20 mouse cellular contexts compared by ENCODE assay signal in the genomic region with DNA sequence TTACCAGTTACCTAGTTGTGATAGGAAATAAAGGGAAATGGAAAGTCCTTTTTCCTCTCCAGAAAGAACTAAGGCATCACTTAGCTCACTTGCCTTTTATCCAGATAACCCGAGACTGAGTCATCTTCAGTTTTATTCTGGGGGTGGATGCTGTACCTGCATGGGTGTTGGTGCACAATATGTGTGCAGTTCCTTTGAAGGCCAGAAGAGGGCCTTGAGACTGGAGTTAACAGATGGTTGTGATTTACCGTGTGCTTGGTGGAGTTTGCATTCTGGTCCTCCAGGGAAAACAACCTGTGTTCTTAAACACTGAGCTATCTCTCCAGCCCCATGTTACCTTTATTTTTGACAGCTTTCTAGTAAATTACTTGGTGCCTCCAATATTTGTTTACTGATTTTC.
DNase-seq lines count a peak whose midpoint lies in the region; ATAC-seq and TF ChIP-seq lines count a peak whose summit lies in the region.
"Had no signal": no experiment of that assay in that cellular context is flagged by ENCODE, and none has a peak within 500 bp of the region (broad histone marks: within the 10 kb centered on the region; RNA-seq: fewer than 3 reads in every experiment).

No protein-coding gene starts in this region.

- no peak overlapping the region for H3K9ac ChIP-seq in ES-E14 (ENCODE audit: insufficient read depth, low read depth, low read length, poor library complexity, severe bottlenecking)
- H3K9ac ChIP-seq: hindbrain, embryonic 14.5 days; liver, embryonic 12.5 days; lung, embryonic 15.5 days; neural tube, embryonic 13.5 days had no signal

- no peak for TF ChIP-seq POLR2A in brain, embryonic 14.5 days (IDR thresholded peaks at IDR 0.05; ENCODE audit: borderline replicate concordance, extremely low read depth, insufficient read depth, insufficient read length, poor library complexity, severe bottlenecking)

- peak; percentile 5 for DNase-seq in CD4-positive, CD25-positive, alpha-beta regulatory T cell, adult 2 months (ENCODE audit: low read depth, low spot score)
- DNase-seq in layer of hippocampus, adult 2 months (ENCODE audit: low spot score in 2 of 2) = no peak
- no peak for DNase-seq in layer of hippocampus, adult 9-10 months (ENCODE audit: low spot score)
- DNase-seq in ES-E14 (ENCODE audit: low read depth, low spot score) = peak; percentile 25
- DNase-seq in brain, embryonic 14.5 days (ENCODE audit: low read depth) = no peak
- no peak for DNase-seq in adrenal gland, postnatal 14 days
- DNase-seq in gastrocnemius, adult 2 months = no peak
- DNase-seq: cerebellum, adult 9-11 months; kidney, adult 18-20 months; kidney, postnatal 25 days; layer of hippocampus, adult 9-11 months; midbrain, embryonic 14.5 days; right cerebral cortex, adult 18-20 months; thymus, adult 18-20 months had no signal

- H3K4me1 ChIP-seq in ES-E14 (ENCODE audit: control insufficient read depth in 2 of 2, insufficient read depth in 2 of 2, low read length in 2 of 2, poor library complexity in 1 of 2) = no peaks in the 10 kb centered on the region
- H3K4me1 ChIP-seq: liver, embryonic 12.5 days; lung, embryonic 15.5 days; neural tube, embryonic 13.5 days had no signal

- intact Hi-C loops in gastrocnemius, adult 2 months (cut with DNase I) = no loop called here

- H3K9me3 ChIP-seq in ES-E14 (ENCODE audit: control insufficient read depth, insufficient read depth, low read depth, low read length) = no peaks in the 10 kb centered on the region
- H3K9me3 ChIP-seq: liver, embryonic 12.5 days; lung, embryonic 15.5 days; neural tube, embryonic 13.5 days had no signal

- no peak overlapping the region for H3K27ac ChIP-seq in layer of hippocampus, adult 2 months
- no peak overlapping the region for H3K27ac ChIP-seq in ES-E14 (ENCODE audit: insufficient read depth, low read depth, low read length, poor library complexity, severe bottlenecking)
- H3K27ac ChIP-seq in gastrocnemius, adult 2 months = no peak overlapping the region
- H3K27ac ChIP-seq: hindbrain, embryonic 14.5 days; liver, embryonic 12.5 days; lung, embryonic 15.5 days; neural tube, embryonic 13.5 days had no signal

- in situ Hi-C loops in ES-E14 (cut with MboI; ENCODE audit: low sequenced_read_pairs in 2 of 2, unreplicated experiment in 2 of 2) = no loop called here

- ATAC-seq in CD4-positive, CD25-positive, alpha-beta regulatory T cell, adult 4 months = no peak
- ATAC-seq: forebrain, embryonic 14.5 days; liver, embryonic 12.5 days had no signal

- peak; percentile 53 for TF ChIP-seq CTCF in layer of hippocampus, adult 2 months (conservative IDR thresholded peaks at IDR 0.05)
- peak; percentile 20; the same call in 1 of the 2 replicates for TF ChIP-seq CTCF in brain, embryonic 14.5 days (IDR thresholded peaks at IDR 0.05; ENCODE audit: borderline replicate concordance, extremely low read depth, insufficient read depth, insufficient read length)
- no peak for TF ChIP-seq CTCF in gastrocnemius, adult 2 months (IDR thresholded peaks at IDR 0.05)

- no peaks in the 10 kb centered on the region for H3K36me3 ChIP-seq in ES-E14 (ENCODE audit: control insufficient read depth, insufficient read depth, low read length, poor library complexity, severe bottlenecking)
- H3K36me3 ChIP-seq: liver, embryonic 12.5 days; lung, embryonic 15.5 days; neural tube, embryonic 13.5 days had no signal

- H3K4me3 ChIP-seq in layer of hippocampus, adult 2 months = no peak overlapping the region
- no peak overlapping the region for H3K4me3 ChIP-seq in ES-E14 (ENCODE audit: insufficient read depth in 1 of 2, low read depth in 1 of 2, low read length in 2 of 2, poor library complexity in 1 of 2, severe bottlenecking in 1 of 2)
- no peak overlapping the region for H3K4me3 ChIP-seq in gastrocnemius, adult 2 months
- H3K4me3 ChIP-seq: liver, embryonic 12.5 days; lung, embryonic 15.5 days; neural tube, embryonic 13.5 days had no signal

TF ChIP-seq in ES-E14, 5 proteins besides CTCF, POLR2A, EP300 and RAD21:
- TF ChIP-seq CHD2 (IDR thresholded peaks at IDR 0.05; ENCODE audit: low read depth, low read length) (no peak), MAFK (IDR thresholded peaks at IDR 0.05; ENCODE audit: insufficient read depth, low read depth, low read length) (no peak), HCFC1 (IDR thresholded peaks at IDR 0.05; ENCODE audit: borderline replicate concordance, insufficient read depth, low read length) (no peak), ZNF384 (IDR thresholded peaks at IDR 0.05; ENCODE audit: low read depth, low read length) (no peak), ZC3H11A (IDR thresholded peaks at IDR 0.05; ENCODE audit: borderline replicate concordance, low read depth, low read length) (no peak)

Comparison
In these comparisons a context has a peak if more than half of its experiments do, and no peak if none do; other contexts are left out.
1. DNase-seq: peak in CD4-positive, CD25-positive, alpha-beta regulatory T cell, adult 2 months (single experiment) and ES-E14 (single experiment); none in layer of hippocampus, adult 2 months (0 of 2), layer of hippocampus, adult 9-10 months (single experiment), brain, embryonic 14.5 days (single experiment), adrenal gland, postnatal 14 days (single experiment) and gastrocnemius, adult 2 months (single experiment).